Mouse (Mus musculus) 416B (cell line): ENCODE measurements at regions not wholly inside any gene's neighbourhood (a gene's known extent, or its start where the extent isn't known, plus 50 kb on each side); places are given as distances from the start of the nearest gene placed in this dataset.

Source experiments
- DNase-seq: peaks from one replicate; pipeline ENCODE4 v3.0.0; 2011; ENCODE audit warnings: low read depth

DNA sequence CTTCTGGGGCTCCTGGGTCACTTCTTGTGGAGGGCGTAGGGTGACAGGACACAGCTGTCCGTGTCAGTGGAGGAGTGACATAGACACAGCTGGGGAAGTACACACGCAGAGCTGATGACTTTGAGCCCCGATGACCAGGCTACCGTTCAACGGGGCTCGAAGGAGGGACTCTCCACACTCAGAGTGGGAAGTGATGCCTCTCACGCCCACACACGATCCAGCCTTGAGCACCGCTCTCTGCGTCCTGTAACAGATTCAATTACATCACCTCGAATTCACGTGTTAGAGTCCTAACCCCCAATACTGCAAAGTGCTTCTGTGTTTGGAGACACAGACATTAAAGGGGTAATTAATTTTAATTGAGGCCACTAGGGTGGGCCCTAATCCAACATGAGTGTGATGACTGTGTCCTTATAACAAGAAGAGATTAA lies 101.4 kb upstream of the Sdk2 start:
- DNase-seq, result no peak

DNA sequence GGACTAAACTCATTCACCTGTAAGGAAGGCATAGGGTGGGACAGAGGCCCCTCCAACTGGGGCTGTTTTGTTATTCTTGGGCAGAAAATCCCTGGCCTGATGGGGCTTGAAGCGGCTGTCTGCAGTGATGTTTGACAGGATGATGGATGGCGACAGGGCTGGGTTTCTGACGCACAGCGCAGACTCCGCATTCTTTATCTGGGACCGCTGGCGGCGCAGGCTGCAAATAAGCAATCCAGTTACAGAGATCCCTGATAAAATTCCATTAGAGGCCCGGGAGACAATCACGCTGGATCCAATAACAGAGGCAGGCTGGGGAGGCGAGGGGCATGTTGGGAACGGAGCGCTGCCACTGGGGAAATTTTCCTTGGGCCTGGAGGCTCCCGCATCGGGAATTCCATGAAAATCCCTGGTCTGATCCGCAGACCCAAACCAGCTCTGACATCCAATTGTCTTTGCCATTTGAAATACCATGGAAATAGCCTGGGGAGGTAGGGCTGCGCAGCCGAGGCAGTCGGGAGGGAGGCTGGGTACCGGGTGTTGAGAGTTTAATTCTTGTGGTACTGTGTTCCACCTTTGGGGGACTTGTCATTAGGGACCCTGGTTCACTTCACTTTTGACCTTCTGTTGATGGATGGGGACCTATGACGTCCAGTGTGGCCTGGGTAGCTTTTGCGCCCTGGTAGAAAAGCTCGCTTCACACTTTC lies 99.0 kb upstream of the Sdk2 start:
- DNase-seq, result no peak

DNA sequence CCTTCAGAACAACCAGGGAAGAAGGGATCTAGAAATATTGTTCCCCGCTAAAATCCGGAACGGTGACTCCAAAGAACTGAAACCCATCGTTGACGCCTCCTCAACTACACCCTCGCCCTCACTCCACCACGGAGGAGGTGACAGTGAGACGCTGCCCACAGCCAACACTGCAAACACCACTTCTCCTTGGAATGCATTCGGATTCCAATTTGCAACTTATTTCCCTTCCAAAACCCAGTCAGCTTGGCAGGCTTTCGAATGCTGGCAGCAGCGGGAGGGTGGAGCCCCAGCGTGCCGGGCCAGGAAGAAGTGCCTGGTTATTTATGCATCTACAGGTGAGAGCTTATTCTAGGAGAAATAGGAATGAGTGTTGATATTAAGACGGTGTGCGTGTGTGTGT lies 85.9 kb upstream of the Sdk2 start:
- no peak for DNase-seq

DNA sequence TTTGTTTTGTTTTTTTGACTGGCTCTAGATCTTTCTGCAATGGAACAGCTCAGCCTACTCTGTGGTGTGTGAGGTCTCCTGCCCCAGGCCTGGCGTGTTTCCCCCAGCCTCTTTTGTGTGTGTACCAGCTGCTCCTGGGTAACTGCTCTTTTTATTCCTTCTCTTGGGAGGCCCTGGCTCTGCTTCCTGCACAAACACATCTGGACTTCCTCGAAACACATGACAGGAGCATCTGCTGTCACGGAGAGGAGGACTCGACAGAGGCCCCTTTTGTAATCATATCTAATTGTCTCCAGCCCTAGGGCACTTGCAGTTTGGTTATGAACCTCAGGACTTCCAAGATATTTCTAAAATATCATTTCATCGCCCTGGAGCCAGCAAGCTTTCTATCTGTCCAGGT lies 79.5 kb upstream of the Sdk2 start:
- no peak for DNase-seq

DNA sequence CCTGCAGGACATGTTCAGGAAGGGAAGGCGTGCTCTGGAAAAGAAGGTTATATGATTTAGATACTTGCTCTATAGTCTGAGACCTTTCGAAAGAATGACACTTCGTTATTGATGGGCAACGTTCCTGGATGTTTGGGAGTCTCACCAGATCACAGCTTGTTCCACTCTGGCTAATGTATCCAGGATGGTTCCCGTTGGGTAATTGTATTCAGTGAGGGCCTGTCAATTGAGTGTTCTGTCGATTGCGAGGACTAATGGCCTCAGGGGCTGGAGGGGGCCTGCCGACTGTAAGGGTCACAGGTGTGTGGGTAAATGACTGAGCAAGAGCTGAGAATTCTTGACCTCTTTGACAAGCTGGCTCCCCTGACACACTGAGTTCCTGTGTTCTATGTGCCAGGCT lies 62.4 kb upstream of the Sdk2 start:
- DNase-seq, result no peak

DNA sequence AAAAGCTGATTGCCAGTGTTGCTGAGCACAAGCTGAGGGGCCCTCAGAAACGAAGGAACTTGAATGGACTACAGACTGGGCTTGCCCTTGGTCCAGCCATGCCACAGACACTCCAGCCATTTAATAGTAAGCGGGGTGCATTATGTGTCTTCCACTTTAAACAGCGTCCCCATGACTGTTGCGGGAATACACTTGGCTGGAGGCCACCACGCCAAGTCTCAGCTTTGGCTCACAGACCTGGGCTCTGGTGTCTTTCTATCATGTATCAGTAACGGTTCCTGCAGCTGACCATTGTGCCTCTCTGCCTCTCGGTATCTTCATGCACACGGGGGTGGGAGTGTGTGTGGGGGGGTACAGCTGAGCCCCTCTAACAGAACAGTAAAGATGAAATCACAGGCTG lies 62.0 kb upstream of the Sdk2 start:
- no peak for DNase-seq

DNA sequence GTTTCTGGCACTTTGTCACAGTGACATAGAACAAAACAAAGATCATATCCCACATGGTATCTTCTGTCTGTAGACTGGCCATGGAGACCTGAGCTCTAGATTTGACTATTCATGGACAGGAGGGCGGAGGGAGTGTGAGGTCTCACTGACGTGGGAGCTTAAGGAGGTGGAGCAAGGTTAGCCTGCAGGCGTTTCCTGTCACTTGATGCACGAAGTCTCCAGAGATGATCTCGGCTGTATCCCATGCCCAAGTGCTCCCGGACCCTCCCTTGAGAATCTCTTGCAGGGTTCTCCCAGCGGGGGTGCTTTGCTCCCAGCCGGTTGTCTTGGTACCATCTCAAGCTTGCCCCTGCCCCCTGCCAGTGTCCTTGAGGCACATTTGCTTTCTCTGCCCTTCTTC lies 60.6 kb upstream of the Sdk2 start:
- no peak for DNase-seq

DNA sequence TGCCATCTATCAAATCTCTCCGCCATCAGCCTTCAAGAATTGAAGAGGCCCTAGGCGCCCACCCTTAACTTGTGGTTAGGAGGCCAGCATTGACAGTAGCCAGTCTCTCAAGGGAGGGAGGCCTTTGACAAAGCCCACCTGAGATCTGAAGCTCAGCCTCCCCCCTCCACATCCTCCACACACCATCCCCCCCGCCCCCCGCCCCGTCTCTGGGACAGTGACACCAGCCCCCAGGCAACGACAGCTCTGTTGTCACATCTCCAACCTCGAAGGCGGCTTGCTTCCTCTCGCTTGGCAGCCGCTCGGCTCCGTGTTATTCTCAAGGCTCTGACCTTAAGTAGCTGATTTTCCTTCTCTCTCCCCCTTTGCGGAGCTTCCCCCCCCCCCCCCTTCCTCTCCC lies 55.3 kb upstream of the Sdk2 start:
- no peak for DNase-seq

DNA sequence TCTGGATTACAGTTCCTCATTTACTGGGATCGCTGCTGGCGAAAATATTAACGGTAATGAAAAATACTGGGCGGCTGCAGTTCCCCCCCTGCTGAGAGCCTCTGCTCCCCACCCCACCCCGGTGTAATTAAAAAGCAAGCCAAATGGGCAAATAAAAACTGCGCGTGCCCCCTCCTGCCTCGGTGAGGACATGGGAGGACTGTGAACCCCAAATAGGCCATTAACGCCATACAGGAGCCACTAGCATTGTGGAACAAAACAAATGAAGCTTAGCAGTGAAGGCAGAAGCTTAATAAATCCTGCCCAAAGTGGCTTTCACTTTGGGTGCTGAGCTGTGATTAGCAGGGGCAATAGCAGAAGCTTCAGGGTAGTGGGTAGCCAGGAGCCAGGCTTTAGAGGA lies 52.3 kb upstream of the Sdk2 start:
- DNase-seq, result no peak
